Mouse (Mus musculus) brain, adult 2 months (tissue): ENCODE data around the gene Tomm6.
A peak's percentile ranks its signal among the peaks of the same experiment; 100 is the strongest.

Source experiments
- DNase-seq: peaks from one replicate; pipeline ENCODE4 v3.0.0; 2011; ENCODE audit warnings: low read depth, low spot score

Gene Tomm6

GRCm38 (mm10) chr17:47688344-47688607 is at the start of gene Tomm6:
Gene Tomm6 (minus strand): TSS chr17:47688386.
- DNase-seq = no peak

- DNase-seq = peak; percentile 92
Measured at GRCm38 (mm10) chr17:47737271-47738065, 49.3 kb upstream of the Tomm6 start.

- DNase-seq = peak; percentile 96
Measured at GRCm38 (mm10) chr17:47736856-47737255, 48.7 kb upstream of the Tomm6 start, which contains the start of gene Tfeb. Gene Tfeb (plus strand): TSS chr17:47737030.

GRCm38 (mm10) chr17:47735553-47736100 is 47.4 kb upstream of the Tomm6 start:
- no peak for DNase-seq

GRCm38 (mm10) chr17:47730633-47731575 is 42.7 kb upstream of the Tomm6 start:
- no peak for DNase-seq

- DNase-seq = no peak
Measured at GRCm38 (mm10) chr17:47726566-47726965, 38.4 kb upstream of the Tomm6 start, which contains the start of gene Pgc. Gene Pgc (plus strand): TSS chr17:47726842.

GRCm38 (mm10) chr17:47721183-47721582 is 33.0 kb upstream of the Tomm6 start:
- no peak for DNase-seq

- DNase-seq = no peak
Measured at GRCm38 (mm10) chr17:47715037-47715436, 26.9 kb upstream of the Tomm6 start.

GRCm38 (mm10) chr17:47712889-47713571 is 24.8 kb upstream of the Tomm6 start:
- DNase-seq = no peak

- DNase-seq = no peak
Measured at GRCm38 (mm10) chr17:47711883-47712282, 23.7 kb upstream of the Tomm6 start.

- DNase-seq = no peak
Measured at GRCm38 (mm10) chr17:47710036-47710435, 21.9 kb upstream of the Tomm6 start.

- DNase-seq = no peak
Measured at GRCm38 (mm10) chr17:47708972-47709371, 20.8 kb upstream of the Tomm6 start.

- DNase-seq = no peak
Measured at GRCm38 (mm10) chr17:47707961-47708360, 19.8 kb upstream of the Tomm6 start.

GRCm38 (mm10) chr17:47706196-47706595 is 18.0 kb upstream of the Tomm6 start:
- DNase-seq = no peak

GRCm38 (mm10) chr17:47704692-47705091 is 16.5 kb upstream of the Tomm6 start:
- no peak for DNase-seq

GRCm38 (mm10) chr17:47703556-47703955 is 15.4 kb upstream of the Tomm6 start:
- no peak for DNase-seq

GRCm38 (mm10) chr17:47702548-47703345 is 14.6 kb upstream of the Tomm6 start:
- no peak for DNase-seq

- DNase-seq = peak; percentile 72
Measured at GRCm38 (mm10) chr17:47701793-47702192, 13.6 kb upstream of the Tomm6 start.

- no peak for DNase-seq
Measured at GRCm38 (mm10) chr17:47699055-47699454, 10.9 kb upstream of the Tomm6 start.

GRCm38 (mm10) chr17:47698156-47698555 is 10.0 kb upstream of the Tomm6 start:
- no peak for DNase-seq

GRCm38 (mm10) chr17:47695337-47695710 is 7.1 kb upstream of the Tomm6 start:
- peak; percentile 47 for DNase-seq
